Mouse (Mus musculus): ENCODE results near the gene Fbrsl1.

The Fbrsl1 gene

GRCm38 (mm10) chr5:110448436-110449134 is at the start of gene Fbrsl1:
Gene Fbrsl1, minus strand, starts transcription at chr5:110448503.
- DNase-seq = peak; percentile 97

GRCm38 (mm10) chr5:110498071-110498470 is 49.8 kb upstream of the Fbrsl1 start:
- no peak for DNase-seq

GRCm38 (mm10) chr5:110497556-110497955 is 49.3 kb upstream of the Fbrsl1 start:
- DNase-seq = no peak

GRCm38 (mm10) chr5:110495051-110495450 is 46.7 kb upstream of the Fbrsl1 start:
- no peak for DNase-seq

GRCm38 (mm10) chr5:110494396-110494795 is 46.1 kb upstream of the Fbrsl1 start:
- DNase-seq = no peak

- peak; percentile 27 to 29 for DNase-seq
Measured at GRCm38 (mm10) chr5:110493785-110494184, 45.5 kb upstream of the Fbrsl1 start.

- no peak for DNase-seq
Measured at GRCm38 (mm10) chr5:110489639-110490038, 41.3 kb upstream of the Fbrsl1 start.

GRCm38 (mm10) chr5:110487943-110488342 is 39.6 kb upstream of the Fbrsl1 start:
- DNase-seq = no peak

- no peak for DNase-seq
Measured at GRCm38 (mm10) chr5:110486674-110487334, 38.5 kb upstream of the Fbrsl1 start.

GRCm38 (mm10) chr5:110484711-110485110 is 36.4 kb upstream of the Fbrsl1 start:
- DNase-seq = no peak

- DNase-seq = no peak
Measured at GRCm38 (mm10) chr5:110479228-110479627, 30.9 kb upstream of the Fbrsl1 start.

- DNase-seq = no peak
Measured at GRCm38 (mm10) chr5:110474156-110474555, 25.9 kb upstream of the Fbrsl1 start.

- DNase-seq = no peak
Measured at GRCm38 (mm10) chr5:110472834-110473233, 24.5 kb upstream of the Fbrsl1 start.

GRCm38 (mm10) chr5:110471981-110472476 is 23.7 kb upstream of the Fbrsl1 start:
- DNase-seq = no peak

- DNase-seq = no peak
Measured at GRCm38 (mm10) chr5:110471285-110471684, 23.0 kb upstream of the Fbrsl1 start.

GRCm38 (mm10) chr5:110469227-110469925 is 21.1 kb upstream of the Fbrsl1 start:
- DNase-seq = no peak

- no peak for DNase-seq
Measured at GRCm38 (mm10) chr5:110468296-110468695, 20.0 kb upstream of the Fbrsl1 start.

GRCm38 (mm10) chr5:110467725-110468124 is 19.4 kb upstream of the Fbrsl1 start:
- DNase-seq = no peak

GRCm38 (mm10) chr5:110466531-110467424 is 18.5 kb upstream of the Fbrsl1 start:
- DNase-seq = no peak

GRCm38 (mm10) chr5:110462646-110463045 is 14.3 kb upstream of the Fbrsl1 start:
- DNase-seq = no peak

- no peak for DNase-seq
Measured at GRCm38 (mm10) chr5:110458936-110459335, 10.6 kb upstream of the Fbrsl1 start.

GRCm38 (mm10) chr5:110455272-110455671 is 7.0 kb upstream of the Fbrsl1 start:
- DNase-seq = no peak

GRCm38 (mm10) chr5:110449294-110449693 is 991 bp upstream of the Fbrsl1 start:
- no peak for DNase-seq

Measured in thymus, postnatal 36 days (tissue).